Mouse (Mus musculus): Measurements from ENCODE around the gene Calr3. TPM values are rescaled to one million over a fixed set of nuclear protein-coding genes. Genes with fewer than 3 reads are reported as not detected.

Gene Calr3
- polyA plus RNA-seq, 2 experiments, result 0.21 to 0.83 TPM

DNA sequence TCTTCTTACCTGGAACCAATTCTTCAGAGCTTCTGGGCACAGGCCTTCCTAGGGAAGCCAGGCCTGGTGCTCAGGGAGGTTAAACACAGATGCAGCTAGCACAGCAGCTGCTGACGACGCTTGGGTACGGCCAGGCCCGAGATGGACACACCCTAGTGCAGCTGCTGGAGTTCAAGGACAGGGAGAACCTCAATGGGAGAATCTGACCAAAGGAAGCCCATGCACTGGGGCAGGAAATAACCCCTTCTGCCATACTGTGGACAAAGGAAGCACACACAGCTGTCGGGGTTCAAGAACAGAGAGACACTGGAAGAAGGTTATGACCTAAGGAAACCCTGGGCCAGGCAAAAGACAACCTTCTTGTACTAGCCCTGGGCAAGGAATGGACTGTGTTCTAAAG is 68.5 kb downstream of the Calr3 start:
- DNase-seq (ENCODE audit: low read depth in 3 of 3, low spot score in 3 of 3) (no peak), ATAC-seq (ENCODE audit: insufficient read depth) (peak; percentile 23; the same call in 1 of the 2 replicates)
- TF ChIP-seq EP300 (IDR thresholded peaks at IDR 0.05; ENCODE audit: low read depth), result no peak
- TF ChIP-seq CTCF (IDR thresholded peaks at IDR 0.05; ENCODE audit: low read depth), result no peak
- H3K36me3 ChIP-seq (replicated peaks; ENCODE audit: control insufficient read depth, insufficient read depth, low read depth), result peaks cover 34% of the 10 kb centered on the region
- H3K9ac ChIP-seq (replicated peaks), result no peak overlapping the region
- H3K4me1 ChIP-seq (replicated peaks; ENCODE audit: control insufficient read depth in 2 of 2, insufficient read depth in 2 of 2, low read length in 1 of 2), result no peaks in the 10 kb centered on the region
- WGBS (ENCODE audit: insufficient replicate concordance), result 66% methylated on average over 5 of the region's 5 CpGs
- no peak overlapping the region for H3K4me3 ChIP-seq (ENCODE audit: insufficient read depth in 1 of 2, low read depth in 2 of 2, low read length in 2 of 2)
- no peak overlapping the region for H3K27ac ChIP-seq
- H3K9me3 ChIP-seq (ENCODE audit: control insufficient read depth, low read length), result no peaks in the 10 kb centered on the region
- no peak overlapping the region for H3K4me2 ChIP-seq (ENCODE audit: low read depth)
- H3K27me3 ChIP-seq (ENCODE audit: control insufficient read depth, insufficient read depth, low read length), result no peaks in the 10 kb centered on the region

Small RNAs within 50 kb of the gene (microRNA-seq; reads per million reads assigned to microRNA genes)
- gene Mir7068, result 3.0 reads per million

Other genes with a start within 250 kb of the Calr3 start
- gene Cib3, start 231.0 kb downstream of the Calr3 start, polyA plus RNA-seq (2012; rRNA removed), result not detected in 2 replicates
- gene Cib3, start 231.0 kb downstream of the Calr3 start, polyA plus RNA-seq (2014; fragmentation: Nextera tagmentation; extraction: Ambion mirVana), result 0.24 TPM in 1 of 2 replicates, not detected in the other
- not detected in 2 replicates for gene Gm11034, start 230.2 kb downstream of the Calr3 start, polyA plus RNA-seq (2012; rRNA removed)
- not detected in 2 replicates for gene Gm11034, start 230.2 kb downstream of the Calr3 start, polyA plus RNA-seq (2014; fragmentation: Nextera tagmentation; extraction: Ambion mirVana)
- 22.9 and 28.2 TPM in 2 replicates for gene Fam32a, start 224.1 kb downstream of the Calr3 start, polyA plus RNA-seq (2012; rRNA removed)
- 32.6 and 34.3 TPM in 2 replicates for gene Fam32a, start 224.1 kb downstream of the Calr3 start, polyA plus RNA-seq (2014; fragmentation: Nextera tagmentation; extraction: Ambion mirVana)
- 35.0 and 38.8 TPM in 2 replicates for gene Ap1m1, start 203.9 kb downstream of the Calr3 start, polyA plus RNA-seq (2012; rRNA removed)
- 46.7 and 52.5 TPM in 2 replicates for gene Ap1m1, start 203.9 kb downstream of the Calr3 start, polyA plus RNA-seq (2014; fragmentation: Nextera tagmentation; extraction: Ambion mirVana)
- 0.83 and 7.4 TPM in 2 replicates for gene Gm10282, start 138.6 kb downstream of the Calr3 start, polyA plus RNA-seq (2012; rRNA removed)
- gene Gm10282, start 138.6 kb downstream of the Calr3 start, polyA plus RNA-seq (2014; fragmentation: Nextera tagmentation; extraction: Ambion mirVana), result 7.3 and 8.0 TPM in 2 replicates
- 2.9 and 3.4 TPM in 2 replicates for gene Klf2, start 124.8 kb downstream of the Calr3 start, polyA plus RNA-seq (2012; rRNA removed)
- 2.0 and 2.6 TPM in 2 replicates for gene Klf2, start 124.8 kb downstream of the Calr3 start, polyA plus RNA-seq (2014; fragmentation: Nextera tagmentation; extraction: Ambion mirVana)
- 19.6 and 21.1 TPM in 2 replicates for gene Eps15l1, start 22.4 kb downstream of the Calr3 start, polyA plus RNA-seq (2012; rRNA removed)
- 16.9 and 17.7 TPM in 2 replicates for gene Eps15l1, start 22.4 kb downstream of the Calr3 start, polyA plus RNA-seq (2014; fragmentation: Nextera tagmentation; extraction: Ambion mirVana)
- gene 1700030K09Rik, start within 50 bp of the Calr3 start, polyA plus RNA-seq (2012; rRNA removed), result 1.8 and 3.2 TPM in 2 replicates
- 2.2 and 2.4 TPM in 2 replicates for gene 1700030K09Rik, start within 50 bp of the Calr3 start, polyA plus RNA-seq (2014; fragmentation: Nextera tagmentation; extraction: Ambion mirVana)
- gene Cherp, start 31.4 kb upstream of the Calr3 start, polyA plus RNA-seq (2012; rRNA removed), result 25.4 and 28.8 TPM in 2 replicates
- 19.9 and 22.6 TPM in 2 replicates for gene Cherp, start 31.4 kb upstream of the Calr3 start, polyA plus RNA-seq (2014; fragmentation: Nextera tagmentation; extraction: Ambion mirVana)
- gene Slc35e1, start 48.7 kb upstream of the Calr3 start, polyA plus RNA-seq (2012; rRNA removed), result 7.9 and 8.9 TPM in 2 replicates
- 4.1 and 4.3 TPM in 2 replicates for gene Slc35e1, start 48.7 kb upstream of the Calr3 start, polyA plus RNA-seq (2014; fragmentation: Nextera tagmentation; extraction: Ambion mirVana)
- gene Med26, start 104.4 kb upstream of the Calr3 start, polyA plus RNA-seq (2012; rRNA removed), result 4.6 TPM in 2 replicates
- gene Med26, start 104.4 kb upstream of the Calr3 start, polyA plus RNA-seq (2014; fragmentation: Nextera tagmentation; extraction: Ambion mirVana), result 5.5 and 6.2 TPM in 2 replicates
- gene Smim7, start 127.2 kb upstream of the Calr3 start, polyA plus RNA-seq (2012; rRNA removed), result 12.5 and 16.3 TPM in 2 replicates
- 32.2 and 33.5 TPM in 2 replicates for gene Smim7, start 127.2 kb upstream of the Calr3 start, polyA plus RNA-seq (2014; fragmentation: Nextera tagmentation; extraction: Ambion mirVana)
- 0.98 and 1.1 TPM in 2 replicates for gene Tmem38a, start 128.2 kb upstream of the Calr3 start, polyA plus RNA-seq (2012; rRNA removed)
- gene Tmem38a, start 128.2 kb upstream of the Calr3 start, polyA plus RNA-seq (2014; fragmentation: Nextera tagmentation; extraction: Ambion mirVana), result 0.62 and 0.97 TPM in 2 replicates
- gene Nwd1, start 202.8 kb upstream of the Calr3 start, polyA plus RNA-seq (2012; rRNA removed), result under 0.01 and 0.01 TPM in 2 replicates
- gene Nwd1, start 202.8 kb upstream of the Calr3 start, polyA plus RNA-seq (2014; fragmentation: Nextera tagmentation; extraction: Ambion mirVana), result not detected in 2 replicates

All from liver, embryonic 14.5 days (tissue).